11 mouse cellular contexts compared by ENCODE assay signal in genomic region chr16:87039861-87040260, GRCm38 (mm10).
"Had no signal": no experiment of that assay in that cellular context is flagged by ENCODE, and none has a peak within 500 bp of the region (broad histone marks: within the 10 kb centered on the region; RNA-seq: fewer than 3 reads in every experiment).

No protein-coding gene starts in this region.

- H3K27me3 ChIP-seq: liver, embryonic 13.5 days had no signal

- H3K27ac ChIP-seq: layer of hippocampus, adult 2 months; liver, embryonic 13.5 days had no signal

- H3K4me1 ChIP-seq: liver, embryonic 13.5 days had no signal

- DNase-seq: kidney, adult 9 months; kidney, postnatal 25 days; layer of hippocampus, adult 9-11 months; liver, embryonic 13.5 days; lung, adult 2 months; lung, postnatal 14 days; lung, postnatal 4 days; midbrain, embryonic 14.5 days; thymus, postnatal 25 days had no signal

- H3K4me2 ChIP-seq: liver, embryonic 13.5 days; midbrain, embryonic 11.5 days had no signal

- H3K36me3 ChIP-seq: liver, embryonic 13.5 days had no signal

- H3K9ac ChIP-seq: liver, embryonic 13.5 days had no signal

- H3K9me3 ChIP-seq: liver, embryonic 13.5 days had no signal

- H3K4me3 ChIP-seq: layer of hippocampus, adult 2 months; liver, embryonic 13.5 days had no signal
